ENCODE assay signal across 13 mouse cellular contexts in genomic region chr6:86874711-86875375, GRCm38 (mm10). TPM values are rescaled to one million over a fixed set of nuclear protein-coding genes. Genes with fewer than 3 reads are reported as not detected.
A peak's percentile ranks its signal among the peaks of the same experiment; 100 is the strongest.
DNase-seq lines count a peak whose midpoint lies in the region; ATAC-seq and TF ChIP-seq lines count a peak whose summit lies in the region.
"Had no signal": no experiment of that assay in that cellular context is flagged by ENCODE, and none has a peak within 500 bp of the region (broad histone marks: within the 10 kb centered on the region; RNA-seq: fewer than 3 reads in every experiment).

No protein-coding gene starts in this region.

- no peak overlapping the region for H3K9ac ChIP-seq in liver, adult 2 months (ENCODE audit: low read depth, low read length)
- H3K9ac ChIP-seq in liver, embryonic 12.5 days = no peak overlapping the region
- H3K9ac ChIP-seq: forebrain, embryonic 15.5 days; heart, embryonic 13.5 days; liver, embryonic 15.5 days had no signal

- peak overlapping the region; percentile 25; the same call in 1 of the 2 replicates for H3K27ac ChIP-seq in gastrocnemius, adult 2 months
- 0 out of 2 replicates have a peak overlapping the region, but pooled peaks have one; percentile 27 for H3K27ac ChIP-seq in liver, adult 2 months (replicated peaks; ENCODE audit: insufficient read depth, low read depth, low read length)
- H3K27ac ChIP-seq in liver, embryonic 12.5 days = no peak overlapping the region
- H3K27ac ChIP-seq: forebrain, embryonic 15.5 days; heart, embryonic 13.5 days; liver, embryonic 15.5 days had no signal

- no peaks in the 10 kb centered on the region; the same call in 1 of the 2 replicates for H3K79me2 ChIP-seq in liver, adult 2 months (ENCODE audit: control insufficient read depth, insufficient read depth, low read length)

- no peak for TF ChIP-seq CTCF in gastrocnemius, adult 2 months (IDR thresholded peaks at IDR 0.05)
- no peak for TF ChIP-seq CTCF in liver, adult 2 months (IDR thresholded peaks at IDR 0.05; ENCODE audit: low read depth, low read length)

- H3K27me3 ChIP-seq in liver, adult 2 months (ENCODE audit: control insufficient read depth, insufficient read depth, low read length) = no peaks in the 10 kb centered on the region
- no peaks in the 10 kb centered on the region for H3K27me3 ChIP-seq in liver, embryonic 12.5 days (replicated peaks)
- H3K27me3 ChIP-seq: CH12.LX; forebrain, embryonic 15.5 days; heart, embryonic 13.5 days; liver, embryonic 15.5 days had no signal

- no peak overlapping the region for H3K4me2 ChIP-seq in liver, embryonic 12.5 days
- H3K4me2 ChIP-seq: forebrain, embryonic 15.5 days; heart, embryonic 13.5 days; liver, embryonic 15.5 days had no signal

- no peak for TF ChIP-seq POLR2A in liver, adult 2 months (IDR thresholded peaks at IDR 0.05; ENCODE audit: extremely low read depth, insufficient read depth, low read length)

- ATAC-seq in liver, embryonic 12.5 days = no peak
- ATAC-seq: forebrain, embryonic 15.5 days had no signal

- DNase-seq in gastrocnemius, adult 2 months = no peak
- no peak for DNase-seq in gastrocnemius, postnatal 14 days
- DNase-seq in liver, adult 2 months (ENCODE audit: extremely low read depth, low read depth, low spot score) = peak; percentile 19
- peak; percentile 78 for DNase-seq in NIH3T3 (ENCODE audit: low read depth)
- peak; percentile 46 to 61 for DNase-seq in kidney, postnatal 36 days
- no peak for DNase-seq in testis, postnatal 10 days (ENCODE audit: low spot score)
- no peak for DNase-seq in left cerebral cortex, adult 18-20 months (ENCODE audit: low spot score in 2 of 2)
- DNase-seq: right cerebral cortex, postnatal 4 days had no signal

- 0 out of 2 replicates have a peak, but pooled peaks cover 2% of the 10 kb centered on the region for H3K36me3 ChIP-seq in liver, adult 2 months (ENCODE audit: control insufficient read depth, insufficient read depth, low read length)
- 0 out of 2 replicates have a peak, but pooled peaks cover 7% of the 10 kb centered on the region for H3K36me3 ChIP-seq in liver, embryonic 12.5 days
- H3K36me3 ChIP-seq: forebrain, embryonic 15.5 days had no signal

- H3K4me3 ChIP-seq in gastrocnemius, adult 2 months = no peak overlapping the region
- no peak overlapping the region for H3K4me3 ChIP-seq in liver, adult 2 months (ENCODE audit: insufficient read depth, low read depth, low read length)
- H3K4me3 ChIP-seq in liver, embryonic 12.5 days = no peak overlapping the region
- H3K4me3 ChIP-seq: forebrain, embryonic 15.5 days; heart, embryonic 13.5 days; liver, embryonic 15.5 days had no signal

- WGBS in liver, adult 2 months = 65% methylated on average over 6 of the region's 6 CpGs
- WGBS in liver, embryonic 12.5 days (ENCODE audit: insufficient replicate concordance) = 78% methylated on average over 6 of the region's 6 CpGs

- intact Hi-C loops in gastrocnemius, adult 2 months (cut with DNase I) = no loop called here
- intact Hi-C loops in gastrocnemius, postnatal 14 days (cut with DNase I; ENCODE audit: low total_unique reads) = no loop called here

- no peaks in the 10 kb centered on the region for H3K9me3 ChIP-seq in liver, embryonic 12.5 days (replicated peaks)
- H3K9me3 ChIP-seq: forebrain, embryonic 15.5 days; heart, embryonic 13.5 days; liver, embryonic 15.5 days had no signal

- peaks cover 5% of the 10 kb centered on the region; the same call in 1 of the 2 replicates for H3K4me1 ChIP-seq in liver, adult 2 months (ENCODE audit: control insufficient read depth, insufficient read depth, low read length)
- peaks cover 36% of the 10 kb centered on the region for H3K4me1 ChIP-seq in liver, embryonic 12.5 days

RNA-seq across cellular contexts. Expression of gene Aak1, which starts 25.5 kb away (rescaled TPM):
- 10 to 100 TPM; 32.0 to 44.5 TPM for total RNA-seq in gastrocnemius, adult 2 months (2021)
- 10 to 100 TPM; 27.8 to 30.8 TPM for total RNA-seq in gastrocnemius, postnatal 14 days (2021)
- 2.6 and 5.8 TPM in 2 replicates for total RNA-seq in liver, adult 2 months (2014; rRNA removed)
- 5.2 and 7.2 TPM in 2 replicates for polyA plus RNA-seq in liver, adult 2 months (2012; rRNA removed)
- 5.8 and 9.2 TPM in 2 replicates for polyA plus RNA-seq in liver, embryonic 12.5 days (2016; fragmentation: Nextera tagmentation; extraction: Ambion mirVana)
- total RNA-seq in left cerebral cortex, adult 18-20 months (2021) = 100 to 1,000 TPM; 406 to 417 TPM

Comparison
In these comparisons a context has a peak if more than half of its experiments do, and no peak if none do; other contexts are left out.
1. DNase-seq: peak in liver, adult 2 months (single experiment), NIH3T3 (single experiment) and kidney, postnatal 36 days (2 of 2); none in gastrocnemius, adult 2 months (single experiment), gastrocnemius, postnatal 14 days (single experiment), testis, postnatal 10 days (single experiment) and left cerebral cortex, adult 18-20 months (0 of 2).
2. RNA of gene Aak1, which starts 25.5 kb away (total RNA-seq): 406 to 417 TPM in left cerebral cortex, adult 18-20 months; 32.0 to 44.5 TPM in gastrocnemius, adult 2 months, 27.8 to 30.8 TPM in gastrocnemius, postnatal 14 days and 2.6 to 5.8 TPM in liver, adult 2 months; every median in the first group is over 4 times any median in the second.